Mouse (Mus musculus): ENCODE results near the gene Snrnp25. TPM values are rescaled to one million over a fixed set of nuclear protein-coding genes. Genes with fewer than 3 reads are reported as not detected.
"Not testable (repeated sequence)": the region's sequence is repeated elsewhere in the genome, so short reads cannot be mapped to it uniquely, and the experiment has no call there.

Gene Snrnp25
- polyA plus RNA-seq, 1 experiment from 2014 or later: 49.5 TPM

GRCm38 (mm10) chr11:32195867-32196540, 9.2 kb upstream of the Snrnp25 start:
- Histone ChIP-seq H3K36me3 (ENCODE audit: control insufficient read depth, insufficient read depth, low read length) (no peaks in the 10 kb centered on the region), H3K9me3 (ENCODE audit: control insufficient read depth, low read length) (no peaks in the 10 kb centered on the region), H3K4me2 (ENCODE audit: low read length) (no peak overlapping the region), H3K4me1 (ENCODE audit: control insufficient read depth in 2 of 2, insufficient read depth in 2 of 2, low read length in 2 of 2) (peaks cover 3 to 5% of the 10 kb centered on the region in 2 experiments; a peak in 1 of 4 replicates), H3K9ac (ENCODE audit: low read length) (no peak overlapping the region), H3K27me3 (ENCODE audit: control insufficient read depth, insufficient read depth, low read length) (no peaks in the 10 kb centered on the region; the same call in 1 of the 2 replicates), H3K4me3 (ENCODE audit: control insufficient read depth in 1 of 2, insufficient read depth in 1 of 2, low read depth in 1 of 2, low read length in 2 of 2) (no peak overlapping the region), H3K27ac (replicated peaks in 1 of 2; ENCODE audit: control insufficient read depth in 1 of 2, insufficient read depth in 1 of 2, low read depth in 2 of 2, low read length in 2 of 2) (no peak overlapping the region)
- no peak for ATAC-seq (ENCODE audit: insufficient number of reproducible peaks, insufficient read depth, low FRiP score, low read depth)
- WGBS: 26% methylated on average over 11 of the region's 11 CpGs

- Histone ChIP-seq H3K36me3 (ENCODE audit: control insufficient read depth, insufficient read depth, low read length) (no peaks in the 10 kb centered on the region), H3K4me2 (ENCODE audit: low read length) (no peak overlapping the region), H3K9ac (ENCODE audit: low read length) (no peak overlapping the region), H3K27me3 (ENCODE audit: control insufficient read depth, insufficient read depth, low read length) (no peaks in the 10 kb centered on the region; the same call in 1 of the 2 replicates), H3K4me3 (ENCODE audit: control insufficient read depth in 1 of 2, insufficient read depth in 1 of 2, low read depth in 1 of 2, low read length in 2 of 2) (no peak overlapping the region), H3K9me3 (ENCODE audit: control insufficient read depth, low read length) (no peaks in the 10 kb centered on the region), H3K4me1 (ENCODE audit: control insufficient read depth in 2 of 2, insufficient read depth in 2 of 2, low read length in 2 of 2) (peaks cover 0 to 3% of the 10 kb centered on the region in 2 experiments; a peak in 1 of 4 replicates), H3K27ac (replicated peaks in 1 of 2; ENCODE audit: control insufficient read depth in 1 of 2, insufficient read depth in 1 of 2, low read depth in 2 of 2, low read length in 2 of 2) (no peak overlapping the region)
- WGBS: 69% methylated on average over 6 of the region's 6 CpGs
- no peak for ATAC-seq (ENCODE audit: insufficient number of reproducible peaks, insufficient read depth, low FRiP score, low read depth)
Observed at GRCm38 (mm10) chr11:32196727-32197126, 8.5 kb upstream of the Snrnp25 start.

GRCm38 (mm10) chr11:32197766-32198165, 7.4 kb upstream of the Snrnp25 start:
- 47% methylated on average over 3 of the region's 3 CpGs for WGBS
- no peaks in the 10 kb centered on the region for H3K9me3 ChIP-seq (ENCODE audit: control insufficient read depth, low read length)

GRCm38 (mm10) chr11:32198256-32198955, 6.8 kb upstream of the Snrnp25 start:
- peaks cover 0 to 3% of the 10 kb centered on the region in 2 experiments; a peak in 1 of 4 replicates for H3K4me1 ChIP-seq (ENCODE audit: control insufficient read depth in 2 of 2, insufficient read depth in 2 of 2, low read length in 2 of 2)
- no peak overlapping the region for H3K27ac ChIP-seq (replicated peaks in 1 of 2; ENCODE audit: control insufficient read depth in 1 of 2, insufficient read depth in 1 of 2, low read depth in 2 of 2, low read length in 2 of 2)
- H3K9me3 ChIP-seq (ENCODE audit: control insufficient read depth, low read length): no peaks in the 10 kb centered on the region
- ATAC-seq (ENCODE audit: insufficient number of reproducible peaks, insufficient read depth, low FRiP score, low read depth): no peak
- 67% methylated on average over 13 of the region's 14 CpGs for WGBS
- H3K9ac ChIP-seq (ENCODE audit: low read length): no peak overlapping the region
- H3K36me3 ChIP-seq (ENCODE audit: control insufficient read depth, insufficient read depth, low read length): no peaks in the 10 kb centered on the region
- no peak overlapping the region for H3K4me3 ChIP-seq (ENCODE audit: control insufficient read depth in 1 of 2, insufficient read depth in 1 of 2, low read depth in 1 of 2, low read length in 2 of 2)
- no peak overlapping the region for H3K4me2 ChIP-seq (ENCODE audit: low read length)
- H3K27me3 ChIP-seq (ENCODE audit: control insufficient read depth, insufficient read depth, low read length): no peaks in the 10 kb centered on the region; the same call in 1 of the 2 replicates

More at GRCm38 (mm10) chr11:32197766-32198165, 7.4 kb upstream of the Snrnp25 start:
- H3K36me3 ChIP-seq (ENCODE audit: control insufficient read depth, insufficient read depth, low read length): no peaks in the 10 kb centered on the region
- peaks cover 0 to 3% of the 10 kb centered on the region in 2 experiments; a peak in 1 of 4 replicates for H3K4me1 ChIP-seq (ENCODE audit: control insufficient read depth in 2 of 2, insufficient read depth in 2 of 2, low read length in 2 of 2)
- H3K4me3 ChIP-seq (ENCODE audit: control insufficient read depth in 1 of 2, insufficient read depth in 1 of 2, low read depth in 1 of 2, low read length in 2 of 2): no peak overlapping the region
- H3K4me2 ChIP-seq (ENCODE audit: low read length): no peak overlapping the region
- ATAC-seq (ENCODE audit: insufficient number of reproducible peaks, insufficient read depth, low FRiP score, low read depth): no peak
- H3K27me3 ChIP-seq (ENCODE audit: control insufficient read depth, insufficient read depth, low read length): no peaks in the 10 kb centered on the region; the same call in 1 of the 2 replicates
- no peak overlapping the region for H3K27ac ChIP-seq (replicated peaks in 1 of 2; ENCODE audit: control insufficient read depth in 1 of 2, insufficient read depth in 1 of 2, low read depth in 2 of 2, low read length in 2 of 2)
- no peak overlapping the region for H3K9ac ChIP-seq (ENCODE audit: low read length)

GRCm38 (mm10) chr11:32199230-32199629, 6.0 kb upstream of the Snrnp25 start:
- Histone ChIP-seq H3K4me3 (ENCODE audit: control insufficient read depth in 1 of 2, insufficient read depth in 1 of 2, low read depth in 1 of 2, low read length in 2 of 2) (no peak overlapping the region), H3K4me2 (ENCODE audit: low read length) (no peak overlapping the region), H3K27ac (replicated peaks in 1 of 2; ENCODE audit: control insufficient read depth in 1 of 2, insufficient read depth in 1 of 2, low read depth in 2 of 2, low read length in 2 of 2) (no peak overlapping the region), H3K36me3 (ENCODE audit: control insufficient read depth, insufficient read depth, low read length) (no peaks in the 10 kb centered on the region), H3K9me3 (ENCODE audit: control insufficient read depth, low read length) (no peaks in the 10 kb centered on the region), H3K9ac (ENCODE audit: low read length) (no peak overlapping the region), H3K4me1 (ENCODE audit: control insufficient read depth in 2 of 2, insufficient read depth in 2 of 2, low read length in 2 of 2) (peaks cover 0 to 3% of the 10 kb centered on the region in 2 experiments; a peak in 1 of 4 replicates), H3K27me3 (ENCODE audit: control insufficient read depth, insufficient read depth, low read length) (no peaks in the 10 kb centered on the region; the same call in 1 of the 2 replicates)
- ATAC-seq (ENCODE audit: insufficient number of reproducible peaks, insufficient read depth, low FRiP score, low read depth): no peak
- WGBS: 51% methylated on average over 6 of the region's 6 CpGs

GRCm38 (mm10) chr11:32200075-32200601, 5.1 kb upstream of the Snrnp25 start, which contains the start of gene Il9r:
Gene Il9r, minus strand, starts transcription at chr11:32200279.
- Histone ChIP-seq H3K36me3 (ENCODE audit: control insufficient read depth, insufficient read depth, low read length) (no peaks in the 10 kb centered on the region), H3K9me3 (ENCODE audit: control insufficient read depth, low read length) (no peaks in the 10 kb centered on the region), H3K27me3 (ENCODE audit: control insufficient read depth, insufficient read depth, low read length) (no peaks in the 10 kb centered on the region), H3K9ac (ENCODE audit: low read length) (no peak within 1 kb of the TSS), H3K4me3 (ENCODE audit: control insufficient read depth in 1 of 2, insufficient read depth in 1 of 2, low read depth in 1 of 2, low read length in 2 of 2) (no peak within 1 kb of the TSS), H3K27ac (replicated peaks in 1 of 2; ENCODE audit: control insufficient read depth in 1 of 2, insufficient read depth in 1 of 2, low read depth in 2 of 2, low read length in 2 of 2) (no peak within 1 kb of the TSS), H3K4me2 (ENCODE audit: low read length) (no peak within 1 kb of the TSS), H3K4me1 (ENCODE audit: control insufficient read depth in 2 of 2, insufficient read depth in 2 of 2, low read length in 2 of 2) (peaks cover 0 to 3% of the 10 kb centered on the region in 2 experiments; a peak in 1 of 4 replicates)
- WGBS: 32% methylated on average over 10 of the region's 10 CpGs
- ATAC-seq (ENCODE audit: insufficient number of reproducible peaks, insufficient read depth, low FRiP score, low read depth): no peak

- not testable (repeated sequence) for H3K9me3 ChIP-seq (ENCODE audit: control insufficient read depth, low read length); ATAC-seq (ENCODE audit: insufficient number of reproducible peaks, insufficient read depth, low FRiP score, low read depth); H3K4me1 ChIP-seq (ENCODE audit: control insufficient read depth in 2 of 2, insufficient read depth in 2 of 2, low read length in 2 of 2); H3K4me2 ChIP-seq (ENCODE audit: low read length); H3K27me3 ChIP-seq (ENCODE audit: control insufficient read depth, insufficient read depth, low read length); H3K36me3 ChIP-seq (ENCODE audit: control insufficient read depth, insufficient read depth, low read length); H3K4me3 ChIP-seq (ENCODE audit: control insufficient read depth in 1 of 2, insufficient read depth in 1 of 2, low read depth in 1 of 2, low read length in 2 of 2); H3K9ac ChIP-seq (ENCODE audit: low read length); H3K27ac ChIP-seq (replicated peaks in 1 of 2; ENCODE audit: control insufficient read depth in 1 of 2, insufficient read depth in 1 of 2, low read depth in 2 of 2, low read length in 2 of 2)
- WGBS: 66% methylated on average over 1 of the region's 1 CpGs
Observed at GRCm38 (mm10) chr11:32200992-32201391, 4.2 kb upstream of the Snrnp25 start.

Measured in heart, embryonic 14.5 days (tissue).